Mouse (Mus musculus) kidney, postnatal 4 days (tissue): Measurements from ENCODE around the gene Wdr81.

Experiments
- DNase-seq, 2 experiments: peaks; one replicate each; pipeline ENCODE4 v3.0.0; 2021; ENCODE audit warnings: mixed read lengths in 2 of 2

The Wdr81 gene

DNA sequence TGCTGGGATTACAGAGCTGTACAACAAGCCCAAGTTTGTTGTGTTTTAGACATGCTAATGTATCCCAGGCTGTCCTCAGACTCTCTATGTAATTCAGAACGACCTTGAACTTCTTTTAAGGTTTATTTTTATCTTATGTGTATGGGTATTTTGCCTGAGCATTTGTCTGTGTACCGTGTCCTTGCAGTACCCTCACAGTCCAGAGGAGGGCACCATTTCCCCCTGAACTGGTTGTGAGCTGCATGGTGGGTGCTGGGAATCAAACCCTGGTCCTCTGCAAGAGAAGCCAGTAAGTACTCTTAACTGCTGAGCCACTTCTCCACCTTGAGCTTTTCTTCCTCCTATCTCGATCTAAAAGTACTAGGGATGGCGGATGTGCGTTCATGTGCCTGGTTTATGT is 20.4 kb downstream of the Wdr81 start:
- DNase-seq, result no peak

DNA sequence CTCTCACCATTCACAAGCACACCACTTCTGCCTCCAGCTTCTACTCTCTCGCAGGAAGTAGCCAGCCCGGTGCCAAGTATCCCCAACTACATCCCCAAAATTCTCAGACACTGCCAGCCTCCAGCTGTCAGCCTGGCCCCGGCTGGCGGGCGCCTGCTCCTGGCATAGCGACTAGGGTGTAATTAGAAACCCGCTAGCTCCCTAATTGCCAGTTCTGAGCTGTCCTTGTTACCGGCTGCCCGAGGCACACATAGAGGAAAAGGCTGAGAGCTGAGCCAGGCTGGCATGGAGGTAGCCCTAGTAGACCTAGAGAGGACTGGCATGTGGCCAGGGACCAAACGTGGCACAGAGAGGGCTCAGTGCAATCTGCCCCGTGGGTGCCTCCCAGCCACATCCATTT is 23.2 kb downstream of the Wdr81 start:
- no peak for DNase-seq

DNA sequence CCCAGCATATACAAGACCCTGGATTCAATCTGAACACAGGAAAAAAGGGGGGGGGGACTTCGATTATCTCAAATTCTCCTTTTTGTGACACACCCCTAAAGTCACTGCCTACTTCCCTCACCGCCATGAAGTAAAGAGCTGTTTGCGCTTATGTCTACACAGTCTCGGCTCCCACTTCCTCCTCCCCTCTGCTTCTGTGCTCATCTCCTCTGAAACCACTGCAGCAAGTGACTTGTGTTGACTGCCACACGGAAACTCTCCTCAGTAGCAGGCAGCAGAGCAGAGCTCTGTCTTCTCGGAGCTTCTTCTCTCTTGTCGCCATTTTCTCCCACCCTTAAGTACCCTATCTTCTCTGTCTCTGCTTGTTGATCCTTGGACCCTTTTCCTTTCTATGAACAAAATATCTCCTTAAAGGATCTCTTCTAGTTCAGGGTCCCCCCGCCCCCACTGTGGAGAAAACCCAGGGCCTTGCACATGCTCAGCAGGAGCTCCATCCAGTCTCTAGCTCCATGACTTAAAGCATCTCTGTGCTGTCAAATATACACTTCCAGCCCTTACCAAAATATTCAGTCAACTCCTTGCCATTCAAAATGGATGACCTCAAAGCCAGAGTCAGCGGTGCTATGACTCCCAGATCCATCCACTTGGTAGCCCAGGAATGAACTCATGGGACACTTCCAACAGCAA is 25.4 kb downstream of the Wdr81 start:
- DNase-seq, result no peak

DNA sequence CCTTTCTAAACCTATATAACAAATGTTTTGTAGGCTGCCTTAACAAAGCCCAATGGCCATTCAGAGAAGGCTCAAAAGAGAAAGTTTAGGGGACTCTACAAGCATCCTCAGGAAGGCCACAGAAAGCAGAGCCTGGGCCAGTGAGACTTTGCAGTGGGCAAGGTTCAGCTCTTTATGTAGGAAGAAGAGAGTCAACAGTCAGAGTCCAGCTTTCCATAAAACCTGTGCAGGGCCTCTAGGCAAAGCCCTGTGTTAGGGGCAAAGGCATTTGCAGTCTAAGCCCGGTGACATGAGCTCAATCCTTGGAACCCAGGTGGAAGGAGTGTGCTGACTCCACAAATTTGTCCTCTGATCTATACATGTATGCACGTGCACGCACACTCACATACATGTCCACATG is 30.1 kb downstream of the Wdr81 start:
- DNase-seq, result no peak

DNA sequence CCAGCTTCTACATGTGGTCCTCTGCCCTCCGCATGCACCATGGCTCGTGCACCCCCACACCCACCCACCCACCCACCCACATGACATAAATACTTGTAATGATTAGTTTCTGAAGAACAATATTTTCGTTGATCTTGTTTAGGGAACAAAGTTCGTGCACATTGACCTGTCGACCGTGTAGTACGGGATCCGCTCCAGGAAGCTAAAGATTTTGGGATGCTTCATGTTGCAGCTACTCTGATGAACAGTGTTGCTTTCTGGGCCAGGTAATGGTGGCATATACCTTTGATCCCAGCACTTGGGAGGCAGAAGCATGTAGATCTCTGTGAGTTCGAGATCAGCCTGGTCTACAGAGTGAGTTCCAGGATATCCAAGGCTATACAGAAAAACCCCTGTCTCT is 30.5 kb downstream of the Wdr81 start:
- no peak for DNase-seq

DNA sequence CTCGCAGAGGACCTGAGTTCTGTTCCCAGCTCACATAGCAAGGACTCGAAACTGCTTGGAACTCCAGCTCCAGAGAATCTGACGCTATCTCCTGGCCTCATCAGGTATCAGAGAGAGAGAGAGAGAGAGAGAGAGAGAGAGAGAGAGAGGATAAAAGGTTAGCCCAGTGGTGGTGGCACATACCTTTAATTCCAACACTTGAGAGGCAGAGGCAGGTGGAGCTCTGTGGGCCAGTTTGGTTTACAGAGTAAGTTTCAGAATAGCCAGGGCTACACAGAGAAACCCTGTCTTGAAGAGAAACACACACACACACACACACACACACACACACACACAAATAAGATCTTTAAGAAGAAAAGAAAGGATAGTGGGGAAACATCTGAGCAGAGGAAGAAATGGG is 31.4 kb downstream of the Wdr81 start:
- DNase-seq, result no peak

DNA sequence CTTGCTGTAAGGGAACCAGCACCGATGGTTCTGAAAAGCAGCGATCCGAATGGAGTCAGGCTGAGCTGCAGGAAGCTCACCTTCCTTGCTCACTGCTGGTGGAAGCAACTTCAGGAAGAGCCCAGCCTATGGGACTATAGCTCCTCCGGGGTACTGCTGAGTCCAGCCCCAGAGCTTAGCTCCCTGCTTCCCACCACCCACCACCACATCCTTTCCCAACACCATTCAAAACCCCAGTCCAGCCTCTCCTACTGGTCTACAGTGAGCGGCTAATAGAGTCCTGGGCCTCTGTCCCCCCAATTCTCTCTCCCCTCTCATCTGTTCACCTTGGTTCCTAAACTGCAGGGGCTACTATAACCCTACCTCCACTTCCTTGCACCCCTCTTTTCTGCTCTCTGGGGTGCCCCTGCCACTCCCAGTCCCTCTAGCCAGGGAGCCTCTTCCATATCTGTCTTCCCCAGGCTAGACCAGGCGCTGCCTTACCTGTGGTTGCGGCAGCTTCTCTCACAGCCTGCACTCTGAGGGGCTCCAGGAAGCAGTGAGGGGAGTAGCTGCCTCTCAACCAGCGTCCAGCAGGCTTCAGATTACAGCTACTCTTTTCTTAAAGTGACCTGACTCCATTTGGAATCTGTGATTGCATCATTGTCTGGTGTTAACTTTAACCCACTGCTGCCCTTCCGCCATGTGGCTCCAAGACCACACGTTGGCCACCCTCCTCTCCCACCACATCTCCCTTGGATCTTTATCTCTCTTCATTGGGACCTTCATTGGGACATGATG is 32.3 kb downstream of the Wdr81 start, which contains the start of gene Serpinf1:
Serpinf1 (minus strand) TSS at position 689 of the 780 bp plus-strand sequence.
- DNase-seq, result no peak

DNA sequence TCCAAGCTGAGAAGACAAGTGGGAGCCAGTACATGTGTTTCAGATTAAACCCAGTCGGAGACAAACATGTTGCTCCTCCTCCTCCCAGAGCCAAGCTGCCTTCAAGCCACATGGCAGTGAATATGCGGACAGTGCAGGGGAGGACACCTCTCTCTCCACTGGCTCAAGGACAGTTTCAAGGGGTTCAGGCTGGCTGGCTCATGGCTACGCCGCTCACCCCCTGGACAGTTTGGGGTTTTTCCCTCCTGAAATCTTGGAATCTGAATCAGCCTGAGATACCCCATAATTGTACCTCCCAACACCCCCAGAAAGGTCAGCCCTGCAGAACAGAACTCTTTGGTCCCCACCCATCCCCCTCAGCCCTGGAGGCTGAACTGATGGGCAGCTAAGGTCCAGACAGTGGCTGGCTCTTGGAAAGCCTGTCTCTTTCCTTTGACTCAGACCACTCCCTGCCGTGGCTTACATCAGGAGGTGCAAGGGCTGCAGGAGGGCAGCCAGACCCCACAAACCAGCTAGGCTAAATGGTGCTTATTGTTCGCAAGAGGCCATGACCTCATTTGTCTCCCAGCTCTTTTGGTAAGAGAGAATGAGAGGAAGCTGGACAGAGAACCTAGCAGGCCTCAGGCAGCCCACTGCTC is 33.0 kb downstream of the Wdr81 start:
- DNase-seq, result no peak

DNA sequence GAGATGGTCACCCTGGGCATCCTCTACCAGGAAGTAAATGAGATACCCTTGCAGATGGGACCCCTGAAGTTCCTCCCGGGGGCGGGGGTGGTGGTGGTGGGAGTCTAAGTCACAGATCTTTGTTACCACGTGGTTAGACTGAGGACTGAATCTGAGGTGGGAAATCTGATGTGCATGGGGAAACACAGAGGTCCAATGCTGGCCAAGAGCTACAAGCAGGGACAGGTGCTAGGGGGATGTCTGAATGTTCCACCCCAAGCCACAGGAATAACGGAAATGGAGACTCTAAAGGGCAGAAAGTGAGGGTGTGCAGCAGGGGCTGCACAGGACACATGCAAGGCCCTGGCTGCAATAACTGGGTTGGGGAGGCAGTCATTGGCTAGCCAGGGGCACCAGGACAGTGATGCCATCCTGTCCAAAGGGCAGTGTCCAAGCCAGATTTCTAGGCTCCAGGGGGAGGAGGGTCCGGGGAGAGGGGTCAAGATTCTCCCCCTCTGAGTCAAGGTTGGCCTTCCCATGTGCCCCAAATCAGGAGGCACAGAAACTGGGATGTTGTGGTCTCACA is 33.6 kb downstream of the Wdr81 start:
- DNase-seq, result no peak

DNA sequence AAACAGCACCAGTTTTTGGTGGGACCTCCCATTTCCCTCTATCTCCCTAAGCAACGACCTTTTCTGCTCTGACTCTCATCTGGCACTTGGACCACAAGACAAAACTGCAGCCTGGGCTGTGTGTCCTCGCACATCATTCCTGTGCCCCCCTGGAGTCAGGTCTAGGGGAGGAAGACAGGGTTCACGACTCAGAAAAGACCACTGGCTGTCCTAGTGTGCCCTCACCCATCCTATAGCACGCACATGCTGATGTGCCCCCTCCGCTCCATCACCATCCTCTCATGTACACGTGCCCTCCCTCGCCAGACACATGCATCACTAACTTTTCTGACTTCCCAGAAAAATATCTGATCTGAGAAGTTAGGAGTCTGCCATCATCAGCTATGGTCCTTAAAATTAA is 34.5 kb downstream of the Wdr81 start:
- no peak for DNase-seq

DNA sequence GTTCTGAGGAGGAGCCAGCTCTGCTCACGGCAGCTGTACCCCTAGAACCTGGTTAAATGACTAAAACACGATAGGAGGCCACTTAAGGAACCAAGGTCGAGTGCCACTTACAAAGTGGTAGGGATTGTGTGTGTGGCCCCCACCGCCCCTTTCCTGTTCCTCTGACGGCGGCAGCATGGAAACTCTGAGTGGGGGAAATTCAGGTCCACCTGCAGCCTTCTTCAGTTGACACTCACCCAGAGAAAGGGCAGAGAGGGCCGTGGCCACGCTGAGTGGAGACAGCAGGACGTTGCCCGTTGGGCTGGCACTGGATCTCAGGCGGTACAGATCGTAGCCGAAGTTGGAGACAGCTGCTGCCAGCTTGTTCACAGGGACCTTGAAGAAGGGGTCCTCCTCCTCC is 38.5 kb downstream of the Wdr81 start:
- no peak for DNase-seq

DNA sequence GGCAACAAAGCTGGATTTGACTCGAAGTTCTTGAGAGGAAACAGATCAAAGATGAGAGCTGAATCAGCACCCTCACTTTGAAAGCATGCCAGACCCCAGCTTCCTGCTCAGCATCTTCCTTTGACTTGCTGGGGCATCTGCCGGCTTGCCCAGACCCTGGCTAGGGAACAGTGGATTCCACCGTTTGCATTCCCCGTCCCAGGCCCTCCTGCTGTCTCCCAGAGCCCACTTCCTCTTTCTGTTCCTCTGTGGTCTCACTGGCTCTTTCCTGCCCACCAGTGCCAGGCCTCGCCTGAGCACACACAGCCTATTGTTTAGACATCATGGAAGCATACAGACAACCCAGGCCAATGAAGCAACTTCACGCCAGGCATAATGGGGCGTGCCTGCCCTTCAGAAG is 39.4 kb downstream of the Wdr81 start:
- DNase-seq, result no peak

DNA sequence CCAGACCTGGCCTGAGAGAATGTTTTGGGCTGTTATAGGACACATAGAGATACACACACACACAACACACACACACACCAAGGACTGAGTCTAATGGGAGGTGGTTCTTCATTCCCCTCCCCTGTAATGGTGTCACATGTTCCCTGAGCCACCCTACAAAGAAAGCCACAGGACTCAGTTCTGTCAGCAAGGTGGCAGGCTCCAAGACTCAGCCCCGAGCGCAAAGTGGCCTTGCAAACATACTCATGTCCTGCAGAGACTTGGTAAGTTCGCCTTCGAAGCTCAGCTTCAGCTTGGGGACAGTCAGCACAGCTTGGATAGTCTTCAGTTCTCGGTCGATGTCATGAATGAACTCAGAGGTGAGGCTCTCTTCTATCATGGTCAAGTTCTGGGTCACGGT is 43.9 kb downstream of the Wdr81 start:
- DNase-seq, result no peak

DNA sequence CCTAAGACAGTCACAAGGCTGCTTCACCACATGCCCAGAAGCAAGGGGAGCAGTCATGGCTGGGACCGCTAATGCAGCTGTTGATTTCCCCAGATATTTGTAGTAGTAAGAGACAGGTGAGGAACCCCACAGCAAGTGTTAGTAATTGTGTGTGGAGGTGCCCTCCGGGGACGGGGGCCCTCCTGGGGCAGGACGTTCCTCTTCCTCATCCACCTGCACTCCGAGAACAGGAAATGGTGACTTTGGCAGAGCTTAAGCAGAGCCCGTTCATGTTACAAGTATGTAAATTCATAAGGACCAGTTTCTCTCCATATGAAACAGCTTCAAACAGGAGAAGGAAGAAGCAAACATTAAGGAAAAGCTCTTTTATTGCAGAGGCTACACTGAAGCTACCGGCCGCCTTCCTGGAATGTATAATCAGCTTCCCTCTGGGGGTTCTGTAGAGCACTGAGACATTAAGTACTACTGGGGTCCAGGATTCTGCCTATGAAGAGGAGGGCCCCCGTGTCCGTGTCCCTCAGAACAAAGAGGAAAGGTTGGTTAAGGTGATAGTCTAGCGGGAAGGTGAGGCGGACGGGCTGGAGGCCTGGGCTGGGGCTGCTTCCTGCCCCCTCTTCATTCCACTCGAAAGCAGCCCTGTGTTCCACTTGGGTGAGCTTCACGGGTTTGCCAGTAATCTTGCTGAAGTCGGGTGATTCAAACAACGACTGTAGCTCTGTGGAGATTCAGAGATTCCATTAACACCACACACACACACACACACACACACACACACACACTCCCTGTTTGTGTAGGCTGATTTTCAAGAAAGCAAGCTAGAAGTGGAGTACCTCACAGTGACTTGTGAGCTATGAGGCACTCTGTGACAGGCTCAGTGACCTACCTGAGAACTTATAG is 44.6 kb downstream of the Wdr81 start:
- peak; percentile 54 to 66 for DNase-seq

DNA sequence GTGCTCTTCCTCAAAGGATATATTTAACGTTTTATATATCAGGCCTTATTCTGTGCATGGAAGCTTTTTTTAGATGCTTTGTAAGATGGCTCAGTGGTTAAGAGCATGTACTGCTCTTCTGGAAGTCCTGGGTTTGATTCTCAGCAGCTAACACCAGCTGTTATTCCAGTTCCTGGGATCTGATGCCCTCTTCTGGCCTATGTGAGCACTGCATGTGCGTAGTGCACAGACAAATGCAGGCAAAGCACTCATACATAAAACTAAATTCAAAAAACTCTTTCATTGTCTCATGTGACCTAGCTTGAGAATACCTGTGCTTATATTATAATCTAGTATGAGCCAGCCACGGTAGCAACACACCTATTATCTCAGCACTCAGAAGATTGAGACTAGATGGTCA is 47.7 kb downstream of the Wdr81 start:
- peak; percentile 75 to 76 for DNase-seq

DNA sequence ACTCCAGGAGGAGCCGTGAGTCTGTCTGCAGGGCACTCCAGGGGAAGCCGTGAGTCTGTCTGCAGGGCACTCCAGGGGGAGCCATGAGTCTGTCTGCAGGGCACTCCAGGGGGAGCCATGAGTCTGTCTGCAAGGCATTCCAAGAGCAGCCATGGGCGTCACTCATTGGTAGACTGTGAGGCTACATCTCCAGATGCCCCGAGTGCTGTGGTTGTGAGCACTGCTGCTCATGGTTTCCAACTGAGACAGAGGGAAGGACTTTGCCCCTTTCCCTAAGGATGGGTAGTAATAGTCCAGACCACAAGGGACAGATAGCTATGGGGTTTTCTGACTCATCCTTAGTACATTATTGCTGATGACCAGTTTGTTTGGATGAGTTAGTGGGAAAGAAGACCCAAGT is 48.4 kb downstream of the Wdr81 start:
- DNase-seq, result no peak

DNA sequence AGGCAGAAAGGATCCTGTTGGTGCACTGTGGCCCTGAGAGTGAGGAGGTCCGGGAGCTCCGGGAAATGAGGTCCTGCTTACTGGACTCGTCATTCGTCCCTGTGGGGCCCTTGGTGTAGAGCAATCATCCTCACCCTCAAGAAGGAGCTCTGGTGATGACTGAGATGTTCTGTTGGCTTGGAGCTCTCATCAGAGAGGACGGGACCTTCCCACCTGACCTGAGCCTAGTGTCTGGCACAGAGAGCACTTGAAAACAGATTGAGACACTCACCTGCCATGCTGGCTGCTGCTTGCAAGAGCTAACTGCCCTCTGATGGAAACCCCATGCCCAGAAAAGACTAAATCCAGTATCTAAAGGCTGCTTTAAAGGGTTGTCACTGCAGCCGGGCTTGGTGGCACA is 49.7 kb downstream of the Wdr81 start:
- no peak for DNase-seq

DNA sequence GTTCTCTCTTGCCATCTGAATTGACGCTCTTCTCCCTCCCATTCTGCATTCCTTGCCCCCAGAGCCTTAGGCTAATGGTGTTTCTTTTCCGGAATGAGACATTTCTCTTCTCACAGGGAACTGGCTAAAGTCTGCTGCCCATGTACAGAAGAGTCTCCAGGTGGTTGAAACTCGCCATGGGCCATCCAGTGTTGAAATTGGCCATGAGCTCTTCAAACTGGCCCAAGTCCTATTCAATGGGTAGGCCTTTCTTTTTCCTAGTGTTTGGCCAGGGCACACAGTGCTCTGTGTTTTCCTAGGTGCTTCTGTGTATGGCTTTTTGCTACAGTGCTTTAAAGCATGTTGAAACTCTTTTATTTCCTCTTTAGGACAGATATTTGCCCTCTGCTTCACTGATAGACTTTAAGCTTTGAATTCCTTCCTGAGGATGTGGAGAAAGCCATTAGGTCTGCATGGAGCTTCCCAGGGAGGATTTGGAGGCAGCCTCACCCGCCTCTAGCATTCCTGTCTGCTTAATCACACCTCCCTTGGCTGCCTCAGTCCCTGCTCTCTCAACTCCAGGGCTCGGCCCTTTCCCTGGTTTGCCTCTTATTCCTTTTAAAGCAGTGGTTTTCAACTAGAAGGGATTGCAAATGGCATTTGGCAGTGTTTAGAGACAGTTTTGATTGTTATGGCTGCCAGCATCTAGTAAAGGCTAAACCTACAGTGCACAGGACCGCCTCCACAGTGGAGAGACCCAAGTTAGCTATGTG is 51.0 kb downstream of the Wdr81 start:
- peak in 1 of 2 experiments; percentile 16 for DNase-seq

DNA sequence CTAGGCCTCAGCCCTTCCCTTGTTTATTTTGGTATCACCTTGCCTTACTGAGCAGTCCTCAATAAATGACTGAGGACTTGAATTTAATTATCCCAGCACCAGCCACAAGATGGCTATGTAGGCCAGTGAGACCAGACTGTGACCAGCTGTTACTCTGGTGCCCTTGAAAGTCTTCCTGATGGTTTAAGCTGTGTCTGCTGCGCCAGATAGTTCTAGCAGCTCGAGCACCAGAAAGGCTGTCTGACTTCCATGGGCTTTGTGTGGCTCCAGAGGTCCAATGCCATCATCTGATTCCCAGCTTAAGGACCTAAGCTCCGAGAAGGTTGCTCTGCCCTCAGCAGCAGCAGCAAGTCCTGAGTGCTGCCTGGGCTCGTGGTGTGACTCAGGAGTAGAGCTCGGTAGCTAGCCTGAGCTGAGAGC is 52.2 kb downstream of the Wdr81 start:
- DNase-seq, result peak; percentile 41 to 63

DNA sequence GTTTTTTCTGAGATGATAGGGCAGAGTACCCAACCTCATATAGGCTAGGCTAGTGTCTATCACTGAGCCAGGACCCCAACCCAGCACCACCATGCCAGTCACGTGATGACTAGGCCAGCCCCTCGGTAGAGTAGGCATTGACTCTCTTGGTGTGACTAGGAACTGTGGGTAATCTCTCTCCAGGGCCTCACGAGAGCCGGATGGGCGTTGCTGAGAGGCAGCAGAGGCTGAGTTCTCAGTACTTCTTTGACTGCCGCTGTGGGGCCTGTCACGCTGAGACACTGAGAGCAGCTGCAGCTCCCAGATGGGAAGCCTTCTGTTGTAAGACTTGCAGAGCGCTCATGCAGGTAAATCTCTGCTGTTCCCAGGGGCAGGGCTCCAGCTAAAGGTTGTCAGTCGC is 54.4 kb downstream of the Wdr81 start:
- DNase-seq, result no peak

DNA sequence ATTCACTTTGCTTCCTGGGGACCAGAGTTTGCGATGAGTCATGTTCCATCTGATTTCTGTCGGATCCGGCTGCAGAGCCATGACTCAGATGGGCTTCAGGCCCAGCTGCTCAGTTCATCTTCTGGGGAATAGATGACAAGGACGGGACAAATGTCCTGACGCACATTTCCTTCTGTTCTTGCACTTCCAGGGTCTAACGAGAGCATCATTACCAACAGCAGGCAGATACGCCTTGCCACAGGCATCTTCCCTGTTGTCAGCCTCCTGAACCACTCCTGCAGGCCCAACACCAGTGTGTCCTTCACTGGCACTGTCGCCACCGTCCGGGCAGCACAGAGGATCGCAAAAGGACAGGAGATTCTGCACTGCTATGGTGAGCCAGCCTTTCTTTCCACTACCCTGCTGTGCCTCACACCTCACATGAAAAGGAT is 55.1 kb downstream of the Wdr81 start:
- no peak for DNase-seq

DNA sequence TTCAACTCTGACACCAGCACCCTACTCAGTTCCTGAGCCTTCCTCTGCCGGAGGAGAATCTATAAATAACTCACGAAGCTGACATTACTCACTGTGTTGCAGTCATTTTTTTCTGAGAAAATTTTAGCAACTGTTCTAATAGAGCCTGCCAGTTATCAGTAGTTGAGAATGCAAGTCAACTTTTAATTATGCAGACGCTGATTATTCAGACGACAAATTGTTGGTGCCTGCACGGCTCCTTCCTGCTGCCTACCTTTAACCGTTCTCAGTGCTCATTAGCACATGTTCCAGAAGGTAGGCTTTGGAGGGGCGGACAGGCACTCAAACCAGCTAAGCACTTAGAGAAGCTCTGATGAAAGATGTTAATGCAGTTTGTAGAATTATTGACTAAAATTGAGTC is 57.1 kb downstream of the Wdr81 start:
- no peak for DNase-seq
